Mouse (Mus musculus): ENCODE measurements around the gene Ap2a1. TPM values are rescaled to one million over a fixed set of nuclear protein-coding genes. Genes with fewer than 3 reads are reported as not detected.

Ap2a1 gene
- polyA plus RNA-seq, 1 experiment from 2014 or later, result 70.1 TPM

GRCm38 (mm10) chr7:44861429-44861816 is 67.9 kb downstream of the Ap2a1 start:
- no peaks in the 10 kb centered on the region for H3K27me3 ChIP-seq (ENCODE audit: control insufficient read depth, insufficient read depth, low read length)
- DNase-seq (ENCODE audit: low spot score) (no peak), ATAC-seq (replicated peaks; ENCODE audit: insufficient number of reproducible peaks, low FRiP score, low TSS enrichment, low read depth) (no peak)
- H3K4me2 ChIP-seq (ENCODE audit: low read depth, low read length), result no peak overlapping the region
- peaks cover 23% of the 10 kb centered on the region for H3K36me3 ChIP-seq (replicated peaks; ENCODE audit: control insufficient read depth, insufficient read depth, low read depth, low read length)
- no peak overlapping the region for H3K9ac ChIP-seq (replicated peaks; ENCODE audit: low read length)
- no peak overlapping the region for H3K4me3 ChIP-seq (ENCODE audit: low read depth, low read length)
- no peaks in the 10 kb centered on the region; the same call in 1 of the 2 replicates for H3K4me1 ChIP-seq (ENCODE audit: control insufficient read depth, insufficient read depth, low read length)
- H3K9me3 ChIP-seq (replicated peaks; ENCODE audit: control insufficient read depth, low read length), result no peaks in the 10 kb centered on the region
- no peak overlapping the region for H3K27ac ChIP-seq (replicated peaks; ENCODE audit: low read depth, low read length)
- 80% methylated on average over 14 of the region's 14 CpGs for WGBS

- Histone ChIP-seq H3K27ac (replicated peaks; ENCODE audit: low read depth, low read length) (peak overlapping the region; percentile 59; the same call in 1 of the 2 replicates), H3K4me1 (ENCODE audit: control insufficient read depth, insufficient read depth, low read length) (no peaks in the 10 kb centered on the region; the same call in 1 of the 2 replicates), H3K36me3 (replicated peaks; ENCODE audit: control insufficient read depth, insufficient read depth, low read depth, low read length) (peaks cover 23% of the 10 kb centered on the region), H3K9ac (replicated peaks; ENCODE audit: low read length) (0 out of 2 replicates have a peak overlapping the region, but pooled peaks have one; percentile 9), H3K4me2 (ENCODE audit: low read depth, low read length) (no peak overlapping the region), H3K27me3 (ENCODE audit: control insufficient read depth, insufficient read depth, low read length) (no peaks in the 10 kb centered on the region), H3K4me3 (ENCODE audit: low read depth, low read length) (no peak overlapping the region), H3K9me3 (replicated peaks; ENCODE audit: control insufficient read depth, low read length) (no peaks in the 10 kb centered on the region)
- peak; percentile 23; the same call in 1 of the 2 replicates for ATAC-seq (replicated peaks; ENCODE audit: insufficient number of reproducible peaks, low FRiP score, low TSS enrichment, low read depth)
- 62% methylated on average over 22 of the region's 22 CpGs for WGBS
- peak; percentile 78 for DNase-seq (ENCODE audit: low spot score)
Measured at GRCm38 (mm10) chr7:44860576-44861428, 68.5 kb downstream of the Ap2a1 start.

- WGBS, result 88% methylated on average over 11 of the region's 11 CpGs
- Histone ChIP-seq H3K9me3 (replicated peaks; ENCODE audit: control insufficient read depth, low read length) (no peaks in the 10 kb centered on the region), H3K4me3 (ENCODE audit: low read depth, low read length) (no peak overlapping the region), H3K4me2 (ENCODE audit: low read depth, low read length) (no peak overlapping the region), H3K27me3 (ENCODE audit: control insufficient read depth, insufficient read depth, low read length) (no peaks in the 10 kb centered on the region), H3K9ac (replicated peaks; ENCODE audit: low read length) (no peak overlapping the region), H3K36me3 (replicated peaks; ENCODE audit: control insufficient read depth, insufficient read depth, low read depth, low read length) (peaks cover 21% of the 10 kb centered on the region), H3K27ac (replicated peaks; ENCODE audit: low read depth, low read length) (no peak overlapping the region), H3K4me1 (ENCODE audit: control insufficient read depth, insufficient read depth, low read length) (peaks cover 3% of the 10 kb centered on the region)
- no peak for ATAC-seq (replicated peaks; ENCODE audit: insufficient number of reproducible peaks, low FRiP score, low TSS enrichment, low read depth)
- no peak for DNase-seq (ENCODE audit: low spot score)
Measured at GRCm38 (mm10) chr7:44859896-44860295, 69.4 kb downstream of the Ap2a1 start.

- H3K4me1 ChIP-seq (ENCODE audit: control insufficient read depth, insufficient read depth, low read length), result peaks cover 8% of the 10 kb centered on the region
- ATAC-seq (replicated peaks; ENCODE audit: insufficient number of reproducible peaks, low FRiP score, low TSS enrichment, low read depth), result no peak
- H3K27me3 ChIP-seq (ENCODE audit: control insufficient read depth, insufficient read depth, low read length), result no peaks in the 10 kb centered on the region
- peak overlapping the region; percentile 87 for H3K9ac ChIP-seq (replicated peaks; ENCODE audit: low read length)
- 22% methylated on average over 8 of the region's 8 CpGs for WGBS
- H3K4me3 ChIP-seq (ENCODE audit: low read depth, low read length), result peak overlapping the region; percentile 73
- no peak overlapping the region for H3K27ac ChIP-seq (replicated peaks; ENCODE audit: low read depth, low read length)
- DNase-seq (ENCODE audit: low spot score), result peak; percentile 53
- no peaks in the 10 kb centered on the region for H3K9me3 ChIP-seq (replicated peaks; ENCODE audit: control insufficient read depth, low read length)
- peak overlapping the region; percentile 90 for H3K4me2 ChIP-seq (ENCODE audit: low read depth, low read length)
- peaks cover 8% of the 10 kb centered on the region for H3K36me3 ChIP-seq (replicated peaks; ENCODE audit: control insufficient read depth, insufficient read depth, low read depth, low read length)
Measured at GRCm38 (mm10) chr7:44857905-44858304, 71.4 kb downstream of the Ap2a1 start.

GRCm38 (mm10) chr7:44857042-44857552 is 72.2 kb downstream of the Ap2a1 start, which contains the start of gene Pnkp:
Gene Pnkp (plus strand): TSS chr7:44857139.
- Histone ChIP-seq H3K27ac (replicated peaks; ENCODE audit: low read depth, low read length) (peak within 1 kb of the TSS; percentile 63), H3K27me3 (ENCODE audit: control insufficient read depth, insufficient read depth, low read length) (no peaks in the 10 kb centered on the region), H3K4me2 (ENCODE audit: low read depth, low read length) (peak within 1 kb of the TSS; percentile 90), H3K4me1 (ENCODE audit: control insufficient read depth, insufficient read depth, low read length) (peaks cover 8% of the 10 kb centered on the region), H3K4me3 (ENCODE audit: low read depth, low read length) (peak within 1 kb of the TSS; percentile 73), H3K36me3 (replicated peaks; ENCODE audit: control insufficient read depth, insufficient read depth, low read depth, low read length) (no peaks in the 10 kb centered on the region; the same call in 1 of the 2 replicates), H3K9ac (replicated peaks; ENCODE audit: low read length) (peak within 1 kb of the TSS; percentile 87), H3K9me3 (replicated peaks; ENCODE audit: control insufficient read depth, low read length) (no peaks in the 10 kb centered on the region)
- DNase-seq (ENCODE audit: low spot score) (peak; percentile 92), ATAC-seq (replicated peaks; ENCODE audit: insufficient number of reproducible peaks, low FRiP score, low TSS enrichment, low read depth) (peak; percentile 30; the same call in 1 of the 2 replicates)
- under 1% methylated on average over 32 of the region's 32 CpGs for WGBS

GRCm38 (mm10) chr7:44856265-44856916 is 72.9 kb downstream of the Ap2a1 start:
- no peak for ATAC-seq (replicated peaks; ENCODE audit: insufficient number of reproducible peaks, low FRiP score, low TSS enrichment, low read depth)

GRCm38 (mm10) chr7:44855036-44855435 is 74.3 kb downstream of the Ap2a1 start:
- H3K4me1 ChIP-seq (ENCODE audit: control insufficient read depth, insufficient read depth, low read length), result peaks cover 8% of the 10 kb centered on the region
- ATAC-seq (replicated peaks; ENCODE audit: insufficient number of reproducible peaks, low FRiP score, low TSS enrichment, low read depth), result no peak
- WGBS, result 41% methylated on average over 10 of the region's 10 CpGs
- no peaks in the 10 kb centered on the region for H3K9me3 ChIP-seq (replicated peaks; ENCODE audit: control insufficient read depth, low read length)
- H3K27me3 ChIP-seq (ENCODE audit: control insufficient read depth, insufficient read depth, low read length), result no peaks in the 10 kb centered on the region
- peak overlapping the region; percentile 81 for H3K27ac ChIP-seq (replicated peaks; ENCODE audit: low read depth, low read length)
- H3K4me3 ChIP-seq (ENCODE audit: low read depth, low read length), result peak overlapping the region; percentile 47
- no peaks in the 10 kb centered on the region; the same call in 1 of the 2 replicates for H3K36me3 ChIP-seq (replicated peaks; ENCODE audit: control insufficient read depth, insufficient read depth, low read depth, low read length)
- DNase-seq (ENCODE audit: low spot score), result no peak
- peak overlapping the region; percentile 70 for H3K9ac ChIP-seq (replicated peaks; ENCODE audit: low read length)
- H3K4me2 ChIP-seq (ENCODE audit: low read depth, low read length), result peak overlapping the region; percentile 87

More at GRCm38 (mm10) chr7:44856265-44856916, 72.9 kb downstream of the Ap2a1 start:
- Histone ChIP-seq H3K9me3 (replicated peaks; ENCODE audit: control insufficient read depth, low read length) (no peaks in the 10 kb centered on the region), H3K4me2 (ENCODE audit: low read depth, low read length) (peak overlapping the region; percentile 90), H3K4me1 (ENCODE audit: control insufficient read depth, insufficient read depth, low read length) (peaks cover 8% of the 10 kb centered on the region), H3K9ac (replicated peaks; ENCODE audit: low read length) (no peak overlapping the region), H3K4me3 (ENCODE audit: low read depth, low read length) (peak overlapping the region; percentile 73), H3K36me3 (replicated peaks; ENCODE audit: control insufficient read depth, insufficient read depth, low read depth, low read length) (no peaks in the 10 kb centered on the region; the same call in 1 of the 2 replicates), H3K27me3 (ENCODE audit: control insufficient read depth, insufficient read depth, low read length) (no peaks in the 10 kb centered on the region), H3K27ac (replicated peaks; ENCODE audit: low read depth, low read length) (0 out of 2 replicates have a peak overlapping the region, but pooled peaks have one; percentile 63)
- 65% methylated on average over 9 of the region's 9 CpGs for WGBS
- no peak for DNase-seq (ENCODE audit: low spot score)

All from embryonic facial prominence, embryonic 11.5 days (tissue).